Mouse (Mus musculus) heart, embryonic 11.5 days (tissue): ENCODE results near the gene Ferd3l. TPM values are rescaled to one million over a fixed set of nuclear protein-coding genes. Genes with fewer than 3 reads are reported as not detected.

Experiments used
- ATAC-seq: fragments of 200-750 bp; cut with Nextera tagmentation; replicated peaks from 2 replicates; pipeline ENCODE4 v1.8.0; 2017; ENCODE audit warnings: moderate library complexity; ENCODE audit not compliant: insufficient number of reproducible peaks, low FRiP score, low TSS enrichment
- H3K27ac ChIP-seq: fragments of 300-500 bp; sonication (generic); 2 replicates; pipeline ENCODE4 v1.5.1; 2014; ENCODE audit warnings: mild to moderate bottlenecking, low read depth, low read length
- H3K27me3 ChIP-seq: fragments of 300-500 bp; sonication (generic); 2 replicates; pipeline ENCODE4 v1.6.1; 2014; ENCODE audit warnings: mild to moderate bottlenecking, low read length, mixed read lengths; ENCODE audit not compliant: control insufficient read depth, insufficient read depth
- H3K36me3 ChIP-seq: fragments of 300-500 bp; sonication (generic); 2 replicates; pipeline ENCODE4 v1.6.1; 2014; ENCODE audit warnings: mild to moderate bottlenecking, low read length, moderate library complexity, mixed read lengths; ENCODE audit not compliant: control insufficient read depth, insufficient read depth
- H3K4me1 ChIP-seq: fragments of 300-500 bp; sonication (generic); 2 replicates; pipeline ENCODE4 v1.6.1; 2014; ENCODE audit warnings: low read length; ENCODE audit not compliant: control insufficient read depth, insufficient read depth
- H3K4me2 ChIP-seq: fragments of 300-500 bp; sonication (generic); 2 replicates; pipeline ENCODE4 v1.6.1; 2014; ENCODE audit warnings: mild to moderate bottlenecking, moderate library complexity
- H3K4me3 ChIP-seq: fragments of 300-500 bp; sonication (generic); 2 replicates; pipeline ENCODE4 v1.5.1; 2014; ENCODE audit warnings: low read depth, low read length
- H3K9ac ChIP-seq: fragments of 300-500 bp; sonication (generic); 2 replicates; pipeline ENCODE4 v1.6.1; 2014; ENCODE audit warnings: mild to moderate bottlenecking, low read depth, low read length, moderate library complexity
- H3K9me3 ChIP-seq: fragments of 300-500 bp; sonication (generic); replicated peaks from 2 replicates; pipeline ENCODE4 v1.6.1; 2016; ENCODE audit warnings: low read length; ENCODE audit not compliant: control insufficient read depth
- WGBS: fragments of 180-500 bp; shearing (Covaris S2); extraction: QIAGEN DNeasy Blood & Tissue Kit; methylation state at CpG from one replicate; pipeline ENCODE4 v1.1.7; 2014; ENCODE audit not compliant: insufficient replicate concordance; 5-methylcytosine and 5-hydroxymethylcytosine counted together
- polyA plus RNA-seq: library from polyadenylated mRNA; unstranded; fragments of >200 nt; fragmentation: Nextera tagmentation; extraction: Ambion mirVana; gene quantifications from 2 replicates; pipeline ENCODE4 v1.2.1, GENCODE M21; 2014

The Ferd3l gene
- polyA plus RNA-seq, 1 experiment from 2014 or later: not detected

- no peak overlapping the region for H3K27ac ChIP-seq
These were observed 34.5 kb downstream of the Ferd3l start for GRCm38 (mm10) chr12:33962773-33963130.

GRCm38 (mm10) chr12:33963671-33964369 lies 35.6 kb downstream of the Ferd3l start:
- Histone ChIP-seq H3K36me3 (no peaks in the 10 kb centered on the region), H3K27me3 (peaks cover 58% of the 10 kb centered on the region), H3K9me3 (no peaks in the 10 kb centered on the region), H3K27ac (no peak overlapping the region), H3K4me1 (peaks cover 21% of the 10 kb centered on the region), H3K9ac (no peak overlapping the region), H3K4me2 (no peak overlapping the region), H3K4me3 (no peak overlapping the region)
- ATAC-seq: no peak
- WGBS: 16% methylated on average over 15 of the region's 15 CpGs

More at GRCm38 (mm10) chr12:33962773-33963130, 34.5 kb downstream of the Ferd3l start:
- WGBS: 32% methylated on average over 9 of the region's 9 CpGs
- no peaks in the 10 kb centered on the region for H3K9me3 ChIP-seq
- ATAC-seq: no peak
- H3K27me3 ChIP-seq: peaks cover 55% of the 10 kb centered on the region
- no peak overlapping the region for H3K4me3 ChIP-seq
- H3K36me3 ChIP-seq: no peaks in the 10 kb centered on the region
- H3K4me1 ChIP-seq: peaks cover 12% of the 10 kb centered on the region
- peak overlapping the region; percentile 36 for H3K4me2 ChIP-seq
- H3K9ac ChIP-seq: no peak overlapping the region

GRCm38 (mm10) chr12:33964427-33964826 lies 36.2 kb downstream of the Ferd3l start:
- no peak overlapping the region for H3K4me3 ChIP-seq
- 35% methylated on average over 2 of the region's 2 CpGs for WGBS
- H3K4me2 ChIP-seq: no peak overlapping the region
- H3K36me3 ChIP-seq: no peaks in the 10 kb centered on the region
- no peak overlapping the region for H3K9ac ChIP-seq
- peaks cover 59% of the 10 kb centered on the region for H3K27me3 ChIP-seq
- H3K27ac ChIP-seq: no peak overlapping the region
- peaks cover 21% of the 10 kb centered on the region for H3K4me1 ChIP-seq
- ATAC-seq: no peak
- H3K9me3 ChIP-seq: no peaks in the 10 kb centered on the region

GRCm38 (mm10) chr12:33965661-33966360 lies 37.6 kb downstream of the Ferd3l start:
- no peak overlapping the region for H3K4me3 ChIP-seq
- H3K9me3 ChIP-seq: no peaks in the 10 kb centered on the region
- H3K27ac ChIP-seq: no peak overlapping the region
- no peak for ATAC-seq
- peak overlapping the region; percentile 81 for H3K4me2 ChIP-seq
- WGBS: 10% methylated on average over 5 of the region's 5 CpGs
- peaks cover 21% of the 10 kb centered on the region for H3K4me1 ChIP-seq
- no peaks in the 10 kb centered on the region for H3K36me3 ChIP-seq
- no peak overlapping the region for H3K9ac ChIP-seq
- peaks cover 64% of the 10 kb centered on the region for H3K27me3 ChIP-seq

GRCm38 (mm10) chr12:33966490-33967415 lies 38.5 kb downstream of the Ferd3l start:
- ATAC-seq: no peak
- peaks cover 21% of the 10 kb centered on the region for H3K4me1 ChIP-seq
- H3K9me3 ChIP-seq: no peaks in the 10 kb centered on the region
- WGBS: under 1% methylated on average over 35 of the region's 35 CpGs
- H3K36me3 ChIP-seq: no peaks in the 10 kb centered on the region
- peak overlapping the region; percentile 81 for H3K4me2 ChIP-seq
- H3K27me3 ChIP-seq: peaks cover 58% of the 10 kb centered on the region
- H3K4me3 ChIP-seq: peak overlapping the region; percentile 42
- 0 out of 2 replicates have a peak overlapping the region, but pooled peaks have one; percentile 7 for H3K27ac ChIP-seq
- H3K9ac ChIP-seq: peak overlapping the region; percentile 48; the same call in 1 of the 2 replicates

- Histone ChIP-seq H3K9ac (peak overlapping the region; percentile 48; the same call in 1 of the 2 replicates), H3K27me3 (peaks cover 52% of the 10 kb centered on the region), H3K27ac (no peak overlapping the region)
These were observed 39.3 kb downstream of the Ferd3l start for GRCm38 (mm10) chr12:33967514-33967913.

GRCm38 (mm10) chr12:33968041-33968897 lies 40.0 kb downstream of the Ferd3l start:
- Histone ChIP-seq H3K27ac (no peak overlapping the region), H3K9ac (0 out of 2 replicates have a peak overlapping the region, but pooled peaks have one; percentile 22), H3K4me1 (peaks cover 21% of the 10 kb centered on the region), H3K36me3 (no peaks in the 10 kb centered on the region), H3K27me3 (peaks cover 47% of the 10 kb centered on the region), H3K9me3 (no peaks in the 10 kb centered on the region), H3K4me2 (peak overlapping the region; percentile 81), H3K4me3 (peak overlapping the region; percentile 42)
- ATAC-seq: no peak
- 2% methylated on average over 37 of the region's 37 CpGs for WGBS

More at GRCm38 (mm10) chr12:33967514-33967913, 39.3 kb downstream of the Ferd3l start:
- H3K9me3 ChIP-seq: no peaks in the 10 kb centered on the region
- 1% methylated on average over 21 of the region's 21 CpGs for WGBS
- H3K4me1 ChIP-seq: peaks cover 21% of the 10 kb centered on the region
- 0 out of 2 replicates have a peak, but pooled peaks have one; percentile 18 for ATAC-seq
- H3K36me3 ChIP-seq: no peaks in the 10 kb centered on the region
- peak overlapping the region; percentile 42 for H3K4me3 ChIP-seq
- H3K4me2 ChIP-seq: peak overlapping the region; percentile 81
